Mouse (Mus musculus) neutrophil, adult 59 days (primary cell): ENCODE results near the gene Slc17a5. TPM values are rescaled to one million over a fixed set of nuclear protein-coding genes. Genes with fewer than 3 reads are reported as not detected.

ENCODE experiments used
- total RNA-seq, 2 experiments: library from RNA; stranded (reverse); gene quantifications; 1 replicate in 1 of 2; 2 replicates in 1 of 2; pipeline ENCODE4 v1.2.4; 2023

Slc17a5 gene
- total RNA-seq, result 1 to 10 TPM; 4.4 to 5.3 TPM

GRCm38 (mm10) chr9:78587914-78588313 is at the start of gene Slc17a5:
Gene Slc17a5 (minus strand): TSS chr9:78588041.

DNA sequence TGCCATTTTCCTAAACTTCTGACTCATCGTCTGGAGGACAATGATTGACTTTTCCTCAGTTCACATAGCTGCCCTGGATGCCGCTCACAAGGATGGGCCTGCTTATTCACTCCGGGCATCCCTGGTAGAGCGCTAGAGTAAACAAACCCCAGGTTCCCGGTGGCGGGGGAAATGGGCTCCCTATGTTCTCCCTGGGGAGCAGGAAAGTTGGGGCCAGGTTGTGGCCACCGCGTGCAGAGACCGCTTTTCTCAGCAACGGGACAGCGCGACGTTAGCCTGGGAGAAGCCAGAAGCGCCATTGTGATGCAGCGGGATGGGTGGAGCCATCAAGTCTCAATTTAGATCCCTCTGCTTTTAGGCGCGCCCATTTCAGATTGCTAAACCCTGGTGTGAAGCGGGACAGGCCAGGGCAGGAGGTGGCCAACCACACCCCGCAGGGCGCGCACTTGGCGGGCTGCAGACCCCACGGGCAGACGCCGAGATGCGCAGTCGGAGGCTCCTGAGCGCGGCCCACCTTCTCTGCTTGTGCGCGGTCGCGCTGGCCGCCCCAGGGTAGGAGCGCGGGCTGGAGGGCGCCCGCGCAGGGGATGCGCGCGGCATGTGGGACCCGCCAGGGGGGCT is 27.7 kb upstream of the Slc17a5 start, which contains the start of gene Cd109:
Cd109 (plus strand) TSS at position 146 of the 621 bp plus-strand sequence.

DNA sequence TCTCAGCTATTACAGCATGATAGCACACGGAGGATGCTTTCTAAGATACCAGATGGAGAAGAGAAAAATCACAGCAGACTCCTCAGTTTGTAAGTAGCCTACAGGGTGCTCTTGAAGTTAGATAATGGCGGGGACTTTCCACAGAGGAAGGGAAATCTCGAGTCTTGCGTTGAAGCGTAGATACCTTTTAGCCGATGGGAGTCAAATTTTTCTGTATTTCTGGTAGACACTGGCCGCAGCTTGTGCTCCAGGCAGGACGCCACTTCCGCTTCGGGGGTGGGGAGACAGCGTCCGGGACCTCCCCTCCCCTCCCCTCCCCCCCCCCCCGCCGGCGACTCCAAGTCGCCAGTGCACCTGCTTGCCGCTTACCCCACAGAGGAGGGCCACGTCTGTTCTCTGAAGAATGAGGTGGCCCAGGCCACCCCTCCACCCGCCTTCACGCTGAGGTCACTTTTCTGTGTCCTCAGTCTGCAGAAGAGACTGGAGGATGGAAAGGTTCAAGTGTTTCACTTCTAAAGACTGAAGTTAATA is 98.9 kb downstream of the Slc17a5 start, which contains the start of gene Eef1a1:
Eef1a1 (minus strand) TSS at position 262 of the 531 bp plus-strand sequence.

Other genes starting within 250 kb of the Slc17a5 start
- gene Gsta2, start 232.3 kb downstream of the Slc17a5 start, total RNA-seq, result not detected
- gene Dppa5a, start 219.9 kb downstream of the Slc17a5 start, total RNA-seq, result not detected
- gene Ooep, start 209.3 kb downstream of the Slc17a5 start, total RNA-seq, result not detected
- gene Ddx43, start 192.3 kb downstream of the Slc17a5 start, total RNA-seq, result not detected
- gene Cgas, start 144.8 kb downstream of the Slc17a5 start, total RNA-seq, result 1 to 10 TPM; 7.0 to 9.3 TPM
- gene Mto1, start 139.8 kb downstream of the Slc17a5 start, total RNA-seq, result 10 to 100 TPM; 14.4 to 15.7 TPM
- not detected for gene Gm17324, start 139.3 kb downstream of the Slc17a5 start, total RNA-seq
- 1,000 to 10,000 TPM; 3,050 to 3,467 TPM for gene Eef1a1, start 98.9 kb downstream of the Slc17a5 start, total RNA-seq
- under 1 TPM; 0.31 to 0.86 TPM for gene Cd109, start 27.5 kb upstream of the Slc17a5 start, total RNA-seq